8 mouse cellular contexts compared by ENCODE assay signal in the genomic region with DNA sequence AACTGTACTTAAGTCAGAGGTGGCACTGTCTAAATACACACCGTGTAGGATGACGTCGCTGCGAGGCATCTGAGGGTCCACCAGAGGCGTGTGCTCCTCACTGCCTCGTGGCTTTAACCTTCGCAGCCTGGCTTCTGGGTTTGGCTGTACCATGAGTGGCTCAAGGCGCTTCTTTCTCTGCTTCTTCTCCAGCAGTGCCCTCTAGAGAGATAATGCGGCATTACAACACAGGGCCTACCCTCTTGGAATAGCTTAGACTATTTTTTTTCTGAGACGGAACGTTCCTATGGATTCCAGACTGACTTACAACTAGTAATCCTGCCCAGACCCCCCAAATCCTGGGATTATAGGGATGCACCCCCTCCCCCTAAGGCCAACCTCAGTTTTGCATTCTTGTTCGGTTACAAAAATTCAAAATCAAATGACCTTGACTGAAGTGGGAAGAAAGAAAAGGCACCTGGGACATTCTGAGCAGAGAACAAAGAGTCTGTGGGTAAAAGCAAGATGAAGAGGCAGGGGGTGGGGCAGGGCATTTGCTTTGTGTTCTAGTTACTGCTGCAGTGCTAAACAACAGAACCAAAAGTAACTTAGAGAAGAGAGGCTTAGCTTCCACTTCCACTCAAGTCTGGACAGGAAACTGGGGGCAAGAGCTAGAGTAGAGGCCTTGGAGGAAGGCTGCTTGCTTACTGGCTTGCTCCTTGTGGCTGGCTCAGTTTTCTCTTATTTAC. TPM values are rescaled to one million over a fixed set of nuclear protein-coding genes. Genes with fewer than 3 reads are reported as not detected.
A peak's percentile ranks its signal among the peaks of the same experiment; 100 is the strongest.
DNase-seq lines count a peak whose midpoint lies in the region; ATAC-seq and TF ChIP-seq lines count a peak whose summit lies in the region.

No protein-coding gene starts in this region.

- H3K9ac ChIP-seq in embryonic facial prominence, embryonic 11.5 days (replicated peaks; ENCODE audit: low read length) = no peak overlapping the region
- no peak overlapping the region for H3K9ac ChIP-seq in limb, embryonic 13.5 days
- H3K9ac ChIP-seq in midbrain, embryonic 16.5 days (ENCODE audit: low read depth, low read length) = no peak overlapping the region
- no peak overlapping the region for H3K9ac ChIP-seq in stomach, embryonic 16.5 days (ENCODE audit: low read length)

- H3K36me3 ChIP-seq in C2C12 (ENCODE audit: control insufficient read depth, insufficient read depth) = peaks cover 13% of the 10 kb centered on the region
- no peaks in the 10 kb centered on the region; the same call in 1 of the 2 replicates for H3K36me3 ChIP-seq in embryonic facial prominence, embryonic 11.5 days (replicated peaks; ENCODE audit: control insufficient read depth, insufficient read depth, low read depth, low read length)
- peaks cover 48% of the 10 kb centered on the region for H3K36me3 ChIP-seq in heart, embryonic 10.5 days
- peaks cover 59% of the 10 kb centered on the region for H3K36me3 ChIP-seq in limb, embryonic 13.5 days
- peaks cover 17% of the 10 kb centered on the region for H3K36me3 ChIP-seq in midbrain, embryonic 16.5 days (ENCODE audit: control insufficient read depth, insufficient read depth, low read length)
- H3K36me3 ChIP-seq in stomach, embryonic 16.5 days (ENCODE audit: control insufficient read depth, insufficient read depth, low read length) = peaks cover 14% of the 10 kb centered on the region

- no peak overlapping the region for H3K27ac ChIP-seq in embryonic facial prominence, embryonic 11.5 days (replicated peaks; ENCODE audit: low read depth, low read length)
- H3K27ac ChIP-seq in heart, embryonic 10.5 days = peak overlapping the region; percentile 62
- 0 out of 2 replicates have a peak overlapping the region, but pooled peaks have one; percentile 10 for H3K27ac ChIP-seq in limb, embryonic 13.5 days
- no peak overlapping the region for H3K27ac ChIP-seq in midbrain, embryonic 16.5 days (ENCODE audit: low read length)
- peak overlapping the region; percentile 23; the same call in 1 of the 2 replicates for H3K27ac ChIP-seq in stomach, embryonic 16.5 days (ENCODE audit: low read length)

- TF ChIP-seq CTCF in C2C12 (IDR thresholded peaks at IDR 0.05; ENCODE audit: control insufficient read depth, insufficient read depth, insufficient read length) = peak; percentile 5

- ATAC-seq in embryonic facial prominence, embryonic 11.5 days (replicated peaks; ENCODE audit: insufficient number of reproducible peaks, low FRiP score, low TSS enrichment, low read depth) = peak; percentile 66; the same call in 1 of the 2 replicates
- ATAC-seq in limb, embryonic 13.5 days (ENCODE audit: low FRiP score, low read depth) = peak; percentile 37; the same call in 1 of the 2 replicates
- ATAC-seq in midbrain, embryonic 16.5 days = peak; percentile 82
- peak; percentile 77 for ATAC-seq in stomach, embryonic 16.5 days (ENCODE audit: insufficient read depth, low FRiP score)

- no peaks in the 10 kb centered on the region for H3K4me1 ChIP-seq in embryonic facial prominence, embryonic 11.5 days (ENCODE audit: control insufficient read depth, insufficient read depth, low read length)
- peaks cover 22% of the 10 kb centered on the region for H3K4me1 ChIP-seq in heart, embryonic 10.5 days
- peaks cover 12% of the 10 kb centered on the region; the same call in 1 of the 2 replicates for H3K4me1 ChIP-seq in limb, embryonic 13.5 days
- 0 out of 2 replicates have a peak, but pooled peaks cover 3% of the 10 kb centered on the region for H3K4me1 ChIP-seq in midbrain, embryonic 16.5 days (ENCODE audit: control insufficient read depth, insufficient read depth, low read length)
- peaks cover 14% of the 10 kb centered on the region; the same call in 1 of the 2 replicates for H3K4me1 ChIP-seq in stomach, embryonic 16.5 days (ENCODE audit: control insufficient read depth, insufficient read depth, low read length)

- H3K79me2 ChIP-seq in C2C12 (ENCODE audit: control insufficient read depth, insufficient read depth) = no peaks in the 10 kb centered on the region

- no peaks in the 10 kb centered on the region for H3K79me3 ChIP-seq in C2C12 (ENCODE audit: low read depth)

- DNase-seq in adrenal gland, postnatal 25 days = peak; percentile 66
- DNase-seq in embryonic facial prominence, embryonic 11.5 days (ENCODE audit: low spot score) = peak; percentile 85
- DNase-seq in heart, embryonic 10.5 days (ENCODE audit: low spot score) = peak; percentile 86
- DNase-seq in kidney, adult 9 months = peak; percentile 71

- no peak overlapping the region for H3K4me3 ChIP-seq in C2C12 (ENCODE audit: insufficient read depth, poor library complexity, severe bottlenecking)
- H3K4me3 ChIP-seq in embryonic facial prominence, embryonic 11.5 days (ENCODE audit: low read depth, low read length) = no peak overlapping the region
- H3K4me3 ChIP-seq in heart, embryonic 10.5 days = no peak overlapping the region
- H3K4me3 ChIP-seq in limb, embryonic 13.5 days = no peak overlapping the region
- H3K4me3 ChIP-seq in midbrain, embryonic 16.5 days (ENCODE audit: low read depth, low read length) = no peak overlapping the region
- H3K4me3 ChIP-seq in stomach, embryonic 16.5 days (replicated peaks; ENCODE audit: low read length) = no peak overlapping the region

- no peak overlapping the region for H3ac ChIP-seq in C2C12 (ENCODE audit: control insufficient read depth, insufficient read length, low read depth)

- WGBS in embryonic facial prominence, embryonic 11.5 days = 17% methylated on average over 12 of the region's 12 CpGs
- 27% methylated on average over 12 of the region's 12 CpGs for WGBS in heart, embryonic 10.5 days
- WGBS in limb, embryonic 13.5 days = 33% methylated on average over 12 of the region's 12 CpGs
- 12% methylated on average over 12 of the region's 12 CpGs for WGBS in midbrain, embryonic 16.5 days
- WGBS in stomach, embryonic 16.5 days = 15% methylated on average over 12 of the region's 12 CpGs

- H3K4me2 ChIP-seq in embryonic facial prominence, embryonic 11.5 days (ENCODE audit: low read depth, low read length) = no peak overlapping the region
- H3K4me2 ChIP-seq in limb, embryonic 13.5 days (replicated peaks) = no peak overlapping the region
- no peak overlapping the region for H3K4me2 ChIP-seq in midbrain, embryonic 16.5 days (ENCODE audit: low read length)
- H3K4me2 ChIP-seq in stomach, embryonic 16.5 days (ENCODE audit: low read depth, low read length) = 0 out of 2 replicates have a peak overlapping the region, but pooled peaks have one; percentile 9

- H3K9me3 ChIP-seq in embryonic facial prominence, embryonic 11.5 days (replicated peaks; ENCODE audit: control insufficient read depth, low read length) = no peaks in the 10 kb centered on the region
- H3K9me3 ChIP-seq in heart, embryonic 10.5 days = peaks cover 9% of the 10 kb centered on the region; the same call in 1 of the 2 replicates
- peaks cover 11% of the 10 kb centered on the region for H3K9me3 ChIP-seq in limb, embryonic 13.5 days
- no peaks in the 10 kb centered on the region; the same call in 1 of the 2 replicates for H3K9me3 ChIP-seq in midbrain, embryonic 16.5 days (replicated peaks; ENCODE audit: control insufficient read depth, low read length, poor library complexity, severe bottlenecking)
- H3K9me3 ChIP-seq in stomach, embryonic 16.5 days (replicated peaks; ENCODE audit: control insufficient read depth, low read length) = 0 out of 2 replicates have a peak, but pooled peaks cover 4% of the 10 kb centered on the region

- H3K27me3 ChIP-seq in C2C12 (ENCODE audit: control insufficient read depth, insufficient read depth, insufficient read length) = no peaks in the 10 kb centered on the region
- no peaks in the 10 kb centered on the region for H3K27me3 ChIP-seq in embryonic facial prominence, embryonic 11.5 days (ENCODE audit: control insufficient read depth, insufficient read depth, low read length)
- H3K27me3 ChIP-seq in heart, embryonic 10.5 days (ENCODE audit: insufficient read depth, poor library complexity, severe bottlenecking) = no peaks in the 10 kb centered on the region
- H3K27me3 ChIP-seq in limb, embryonic 13.5 days = no peaks in the 10 kb centered on the region
- H3K27me3 ChIP-seq in midbrain, embryonic 16.5 days (ENCODE audit: control insufficient read depth, insufficient read depth, low read depth, low read length) = no peaks in the 10 kb centered on the region
- H3K27me3 ChIP-seq in stomach, embryonic 16.5 days (ENCODE audit: control insufficient read depth, insufficient read depth, low read length) = no peaks in the 10 kb centered on the region

RNA-seq across cellular contexts. Expression of a gene that starts 21.1 kb away (rescaled TPM):
- 19.0 TPM for polyA plus RNA-seq in C2C12 (2012; fragmentation: generic; extraction: Trizol)
- total RNA-seq in adrenal gland, postnatal 25 days (2021) = 53.8 and 54.2 TPM in 2 replicates
- polyA plus RNA-seq in embryonic facial prominence, embryonic 11.5 days (2014; fragmentation: Nextera tagmentation; extraction: Ambion mirVana) = 16.6 and 18.2 TPM in 2 replicates
- 13.1 and 16.1 TPM in 2 replicates for polyA plus RNA-seq in heart, embryonic 10.5 days (2016; fragmentation: Nextera tagmentation; extraction: Ambion mirVana)
- polyA plus RNA-seq in limb, embryonic 13.5 days (2015; fragmentation: Nextera tagmentation; extraction: Ambion mirVana) = 24.0 and 26.3 TPM in 2 replicates
- polyA plus RNA-seq in midbrain, embryonic 16.5 days (2015; fragmentation: Nextera tagmentation; extraction: Ambion mirVana) = 16.1 and 16.6 TPM in 2 replicates
- 13.8 TPM in 2 replicates for polyA plus RNA-seq in stomach, embryonic 16.5 days (2015; fragmentation: Nextera tagmentation; extraction: Ambion mirVana)

RNA-seq across cellular contexts. Expression of a gene that starts 28.1 kb away (rescaled TPM):
- 39.9 TPM for polyA plus RNA-seq in C2C12 (2012; fragmentation: generic; extraction: Trizol)
- total RNA-seq in adrenal gland, postnatal 25 days (2021) = 24.3 and 25.6 TPM in 2 replicates
- 172 and 174 TPM in 2 replicates for polyA plus RNA-seq in embryonic facial prominence, embryonic 11.5 days (2014; fragmentation: Nextera tagmentation; extraction: Ambion mirVana)
- polyA plus RNA-seq in heart, embryonic 10.5 days (2016; fragmentation: Nextera tagmentation; extraction: Ambion mirVana) = 97.3 and 121 TPM in 2 replicates
- polyA plus RNA-seq in limb, embryonic 13.5 days (2015; fragmentation: Nextera tagmentation; extraction: Ambion mirVana) = 157 and 161 TPM in 2 replicates
- 77.0 and 84.1 TPM in 2 replicates for polyA plus RNA-seq in midbrain, embryonic 16.5 days (2015; fragmentation: Nextera tagmentation; extraction: Ambion mirVana)
- polyA plus RNA-seq in stomach, embryonic 16.5 days (2015; fragmentation: Nextera tagmentation; extraction: Ambion mirVana) = 86.6 and 93.2 TPM in 2 replicates

RNA-seq across cellular contexts. Expression of a gene that starts 28.2 kb away (rescaled TPM):
- 60.4 TPM for polyA plus RNA-seq in C2C12 (2012; fragmentation: generic; extraction: Trizol)
- 7.0 and 12.1 TPM in 2 replicates for total RNA-seq in adrenal gland, postnatal 25 days (2021)
- polyA plus RNA-seq in embryonic facial prominence, embryonic 11.5 days (2014; fragmentation: Nextera tagmentation; extraction: Ambion mirVana) = 40.7 and 43.4 TPM in 2 replicates
- 31.2 and 33.4 TPM in 2 replicates for polyA plus RNA-seq in heart, embryonic 10.5 days (2016; fragmentation: Nextera tagmentation; extraction: Ambion mirVana)
- polyA plus RNA-seq in limb, embryonic 13.5 days (2015; fragmentation: Nextera tagmentation; extraction: Ambion mirVana) = 29.3 and 32.8 TPM in 2 replicates
- polyA plus RNA-seq in midbrain, embryonic 16.5 days (2015; fragmentation: Nextera tagmentation; extraction: Ambion mirVana) = 4.8 and 5.4 TPM in 2 replicates
- 24.3 and 26.4 TPM in 2 replicates for polyA plus RNA-seq in stomach, embryonic 16.5 days (2015; fragmentation: Nextera tagmentation; extraction: Ambion mirVana)

RNA-seq across cellular contexts. Expression of a gene that starts 33.9 kb away (rescaled TPM):
- 9.1 TPM for polyA plus RNA-seq in C2C12 (2012; fragmentation: generic; extraction: Trizol)
- 1.0 and 2.4 TPM in 2 replicates for total RNA-seq in adrenal gland, postnatal 25 days (2021)
- 1.4 and 2.3 TPM in 2 replicates for polyA plus RNA-seq in embryonic facial prominence, embryonic 11.5 days (2014; fragmentation: Nextera tagmentation; extraction: Ambion mirVana)
- 4.2 and 4.9 TPM in 2 replicates for polyA plus RNA-seq in heart, embryonic 10.5 days (2016; fragmentation: Nextera tagmentation; extraction: Ambion mirVana)
- polyA plus RNA-seq in limb, embryonic 13.5 days (2015; fragmentation: Nextera tagmentation; extraction: Ambion mirVana) = 4.2 and 5.4 TPM in 2 replicates
- polyA plus RNA-seq in midbrain, embryonic 16.5 days (2015; fragmentation: Nextera tagmentation; extraction: Ambion mirVana) = 0.58 and 0.65 TPM in 2 replicates
- polyA plus RNA-seq in stomach, embryonic 16.5 days (2015; fragmentation: Nextera tagmentation; extraction: Ambion mirVana) = 0.79 and 2.0 TPM in 2 replicates

RNA-seq across cellular contexts. Expression of a gene that starts 40.7 kb away (rescaled TPM):
- 0.21 TPM for polyA plus RNA-seq in C2C12 (2012; fragmentation: generic; extraction: Trizol)
- not detected in 2 replicates for total RNA-seq in adrenal gland, postnatal 25 days (2021)
- 0.31 and 0.36 TPM in 2 replicates for polyA plus RNA-seq in embryonic facial prominence, embryonic 11.5 days (2014; fragmentation: Nextera tagmentation; extraction: Ambion mirVana)
- 0.29 TPM in 1 of 2 replicates, not detected in the other for polyA plus RNA-seq in heart, embryonic 10.5 days (2016; fragmentation: Nextera tagmentation; extraction: Ambion mirVana)
- 0.34 and 0.49 TPM in 2 replicates for polyA plus RNA-seq in limb, embryonic 13.5 days (2015; fragmentation: Nextera tagmentation; extraction: Ambion mirVana)
- polyA plus RNA-seq in midbrain, embryonic 16.5 days (2015; fragmentation: Nextera tagmentation; extraction: Ambion mirVana) = 0.70 and 0.83 TPM in 2 replicates
- 0.21 TPM in 2 replicates for polyA plus RNA-seq in stomach, embryonic 16.5 days (2015; fragmentation: Nextera tagmentation; extraction: Ambion mirVana)

Comparison
In these comparisons a context has a peak if more than half of its experiments do, and no peak if none do; other contexts are left out.
1. H3K27ac ChIP-seq: peak in heart, embryonic 10.5 days (single experiment), limb, embryonic 13.5 days (single experiment) and stomach, embryonic 16.5 days (single experiment); none in embryonic facial prominence, embryonic 11.5 days (single experiment) and midbrain, embryonic 16.5 days (single experiment).
2. Peak in every context shown above with its lines, with median percentiles within 50 percentile points of each other: DNase-seq and ATAC-seq.